Comparison of ENCODE assay signal across 12 mouse cellular contexts in genomic region chrX:87710589-87710988, GRCm38 (mm10).
DNase-seq lines count a peak whose midpoint lies in the region; ATAC-seq and TF ChIP-seq lines count a peak whose summit lies in the region.
"Had no signal": no experiment of that assay in that cellular context is flagged by ENCODE, and none has a peak within 500 bp of the region (broad histone marks: within the 10 kb centered on the region; RNA-seq: fewer than 3 reads in every experiment).

No protein-coding gene starts in this region.

- no peaks in the 10 kb centered on the region for H3K4me1 ChIP-seq in midbrain, postnatal 0 days (ENCODE audit: insufficient read depth, low read length)
- no peaks in the 10 kb centered on the region for H3K4me1 ChIP-seq in midbrain, embryonic 16.5 days (ENCODE audit: control insufficient read depth, insufficient read depth, low read length)
- H3K4me1 ChIP-seq: heart, embryonic 13.5 days; hindbrain, embryonic 15.5 days; limb, embryonic 15.5 days had no signal

- intact Hi-C loops in heart, postnatal 14 days (cut with DNase I), result no loop called here

- peak; percentile 48 for DNase-seq in midbrain, postnatal 0 days (ENCODE audit: low spot score)
- peak; percentile 59 to 76 for DNase-seq in cerebellum, postnatal 14 days
- peak; percentile 53 for DNase-seq in left cerebral cortex, adult 11 months (ENCODE audit: low spot score)
- peak; percentile 49 for DNase-seq in telencephalon, adult 2 months (ENCODE audit: low read depth, low spot score)
- no peak for DNase-seq in gastrocnemius, postnatal 25 days
- DNase-seq in heart, postnatal 14 days, result no peak
- DNase-seq: kidney, postnatal 14 days; thymus, postnatal 36 days had no signal

- no peak for ATAC-seq in midbrain, postnatal 0 days (ENCODE audit: low FRiP score)
- ATAC-seq in midbrain, embryonic 16.5 days, result no peak

- no peak overlapping the region for H3K27ac ChIP-seq in midbrain, postnatal 0 days (ENCODE audit: low read depth, low read length)
- no peak overlapping the region for H3K27ac ChIP-seq in midbrain, embryonic 16.5 days (ENCODE audit: low read length)
- H3K27ac ChIP-seq: heart, embryonic 13.5 days; hindbrain, embryonic 15.5 days; limb, embryonic 15.5 days had no signal

- no peak for TF ChIP-seq CTCF in midbrain, postnatal 0 days (IDR thresholded peaks at IDR 0.05)

- no peak overlapping the region for H3K9ac ChIP-seq in midbrain, postnatal 0 days (replicated peaks; ENCODE audit: low read length, poor library complexity, severe bottlenecking)
- H3K9ac ChIP-seq in midbrain, embryonic 16.5 days (ENCODE audit: low read depth, low read length), result no peak overlapping the region
- H3K9ac ChIP-seq: heart, embryonic 13.5 days; hindbrain, embryonic 15.5 days; limb, embryonic 15.5 days had no signal

- WGBS in midbrain, postnatal 0 days, result 72% methylated on average over 2 of the region's 2 CpGs
- 76% methylated on average over 2 of the region's 2 CpGs for WGBS in midbrain, embryonic 16.5 days

- H3K36me3 ChIP-seq in midbrain, postnatal 0 days (ENCODE audit: insufficient read depth, low read length), result no peaks in the 10 kb centered on the region
- no peaks in the 10 kb centered on the region for H3K36me3 ChIP-seq in midbrain, embryonic 16.5 days (ENCODE audit: control insufficient read depth, insufficient read depth, low read length)
- H3K36me3 ChIP-seq: heart, embryonic 13.5 days; hindbrain, embryonic 15.5 days; limb, embryonic 15.5 days had no signal

- H3K27me3 ChIP-seq in midbrain, postnatal 0 days (ENCODE audit: insufficient read depth, low read length), result no peaks in the 10 kb centered on the region
- H3K27me3 ChIP-seq in midbrain, embryonic 16.5 days (ENCODE audit: control insufficient read depth, insufficient read depth, low read depth, low read length), result no peaks in the 10 kb centered on the region
- H3K27me3 ChIP-seq: heart, embryonic 13.5 days; hindbrain, embryonic 15.5 days; limb, embryonic 15.5 days had no signal

- H3K4me3 ChIP-seq in midbrain, postnatal 0 days (ENCODE audit: low read depth, low read length), result no peak overlapping the region
- no peak overlapping the region for H3K4me3 ChIP-seq in midbrain, embryonic 16.5 days (ENCODE audit: low read depth, low read length)
- H3K4me3 ChIP-seq: heart, embryonic 13.5 days; hindbrain, embryonic 15.5 days; limb, embryonic 15.5 days had no signal

- H3K4me2 ChIP-seq in midbrain, postnatal 0 days (ENCODE audit: low read depth, low read length, poor library complexity, severe bottlenecking), result no peak overlapping the region
- H3K4me2 ChIP-seq in midbrain, embryonic 16.5 days (ENCODE audit: low read length), result no peak overlapping the region
- H3K4me2 ChIP-seq: heart, embryonic 13.5 days; hindbrain, embryonic 15.5 days; limb, embryonic 15.5 days had no signal

- no peaks in the 10 kb centered on the region for H3K9me3 ChIP-seq in midbrain, postnatal 0 days (ENCODE audit: low read length)
- no peaks in the 10 kb centered on the region for H3K9me3 ChIP-seq in midbrain, embryonic 16.5 days (replicated peaks; ENCODE audit: control insufficient read depth, low read length, poor library complexity, severe bottlenecking)
- H3K9me3 ChIP-seq: heart, embryonic 13.5 days; hindbrain, embryonic 15.5 days; limb, embryonic 15.5 days had no signal

Comparison
In these comparisons a context has a peak if more than half of its experiments do, and no peak if none do; other contexts are left out.
1. DNase-seq: peak in midbrain, postnatal 0 days (single experiment), cerebellum, postnatal 14 days (2 of 2), left cerebral cortex, adult 11 months (single experiment) and telencephalon, adult 2 months (single experiment); none in gastrocnemius, postnatal 25 days (single experiment) and heart, postnatal 14 days (0 of 2).